Mouse (Mus musculus) adrenal gland, postnatal 10 days (tissue): ENCODE data around the gene Pmfbp1. TPM values are rescaled to one million over a fixed set of nuclear protein-coding genes. Genes with fewer than 3 reads are reported as not detected.

Experiments used
- DNase-seq: peaks from one replicate; pipeline ENCODE4 v3.0.0; 2021; ENCODE audit warnings: mixed read lengths
- total RNA-seq, 2 experiments: library from RNA; stranded (reverse); gene quantifications; 2 replicates each; pipeline ENCODE4 v1.2.3; 2021

Gene Pmfbp1
- total RNA-seq, 2 experiments from 2014 or later = not detected

- DNase-seq = no peak
These were observed 5.3 kb downstream of the Pmfbp1 start for GRCm38 (mm10) chr8:109499009-109499717.

DNA sequence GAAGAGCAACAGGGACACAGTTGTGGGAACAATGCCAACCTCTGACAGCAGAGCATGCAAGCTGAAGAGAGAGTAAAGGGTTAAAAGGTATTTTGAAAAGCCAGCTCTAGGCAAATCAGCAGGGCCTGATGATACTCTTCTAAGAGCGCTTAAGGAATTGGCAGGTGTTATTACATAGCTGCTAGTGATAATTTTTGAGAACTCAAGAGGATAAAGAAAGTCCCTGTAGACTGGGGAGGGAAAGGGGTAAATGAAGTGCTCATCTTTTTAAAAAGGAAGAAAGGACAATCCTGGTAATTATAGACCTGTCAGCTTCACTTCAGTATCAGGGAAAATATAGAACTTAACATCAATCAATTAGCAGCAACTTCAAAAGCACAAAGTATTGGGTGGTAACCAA is 9.7 kb downstream of the Pmfbp1 start:
- no peak for DNase-seq

GRCm38 (mm10) chr8:109505560-109505959 is 11.7 kb downstream of the Pmfbp1 start:
- DNase-seq = no peak

DNA sequence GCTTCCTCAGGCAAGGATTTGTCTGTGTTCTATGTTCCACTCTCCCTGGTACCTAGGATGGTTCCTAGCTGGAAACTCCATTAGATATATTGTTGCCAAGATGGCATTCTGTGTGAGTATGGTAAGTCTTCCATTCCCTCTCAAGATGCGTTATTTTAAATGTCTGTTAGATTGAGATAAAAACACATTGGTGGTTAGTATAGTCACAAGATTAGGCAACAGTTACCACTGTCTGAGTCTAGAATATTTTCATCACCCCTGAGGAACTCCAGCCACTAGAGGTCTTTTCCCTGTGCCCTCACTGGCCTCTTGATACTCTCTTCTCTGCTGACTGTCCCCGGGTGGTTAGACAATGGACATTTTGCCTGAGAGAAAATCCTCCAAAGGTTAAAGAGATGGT is 30.2 kb downstream of the Pmfbp1 start:
- no peak for DNase-seq

DNA sequence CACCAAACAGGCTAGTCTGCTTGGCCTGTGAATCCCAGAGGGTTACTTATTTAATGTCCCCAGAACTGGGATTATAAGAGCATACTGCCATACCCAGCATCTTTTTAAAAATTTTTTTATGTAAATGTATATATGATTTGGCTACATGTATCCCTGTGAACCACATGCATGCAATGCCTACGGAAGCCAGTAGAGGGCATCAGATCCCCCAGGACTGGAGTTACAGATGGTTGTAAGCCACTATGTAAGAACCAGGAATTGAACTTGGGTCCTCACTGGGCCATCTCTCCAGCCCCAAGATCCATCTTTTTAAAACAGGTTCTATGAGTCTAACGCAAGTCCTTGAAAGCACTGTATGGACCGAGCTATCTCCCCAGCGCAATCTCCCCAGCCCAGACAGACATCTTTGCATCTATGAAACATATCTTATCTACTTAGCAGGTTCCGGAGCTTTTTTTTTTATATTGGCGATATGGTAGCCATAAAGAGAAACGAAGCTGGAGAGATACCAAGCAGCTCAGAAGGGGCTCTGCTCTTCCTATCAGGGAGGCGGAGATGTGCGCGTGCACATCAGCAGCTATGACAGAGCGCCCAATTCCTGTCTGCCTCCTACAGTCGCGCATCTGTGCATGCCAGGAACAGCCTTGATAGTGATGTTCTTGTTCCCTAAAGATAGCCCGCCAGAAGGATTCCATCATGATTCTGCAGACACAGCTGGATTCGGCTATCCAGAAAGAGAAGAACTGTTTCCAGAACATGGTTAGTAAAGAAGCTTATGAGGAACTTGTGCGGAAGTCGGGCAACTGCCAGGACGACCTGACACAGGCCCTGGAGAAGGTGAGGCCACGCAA is 41.5 kb downstream of the Pmfbp1 start:
- peak; percentile 58 for DNase-seq

- peak; percentile 88 for DNase-seq
These were observed 42.9 kb downstream of the Pmfbp1 start for GRCm38 (mm10) chr8:109536703-109537102.

- no peak for DNase-seq
These were observed 48.3 kb downstream of the Pmfbp1 start for GRCm38 (mm10) chr8:109542165-109542564.

DNA sequence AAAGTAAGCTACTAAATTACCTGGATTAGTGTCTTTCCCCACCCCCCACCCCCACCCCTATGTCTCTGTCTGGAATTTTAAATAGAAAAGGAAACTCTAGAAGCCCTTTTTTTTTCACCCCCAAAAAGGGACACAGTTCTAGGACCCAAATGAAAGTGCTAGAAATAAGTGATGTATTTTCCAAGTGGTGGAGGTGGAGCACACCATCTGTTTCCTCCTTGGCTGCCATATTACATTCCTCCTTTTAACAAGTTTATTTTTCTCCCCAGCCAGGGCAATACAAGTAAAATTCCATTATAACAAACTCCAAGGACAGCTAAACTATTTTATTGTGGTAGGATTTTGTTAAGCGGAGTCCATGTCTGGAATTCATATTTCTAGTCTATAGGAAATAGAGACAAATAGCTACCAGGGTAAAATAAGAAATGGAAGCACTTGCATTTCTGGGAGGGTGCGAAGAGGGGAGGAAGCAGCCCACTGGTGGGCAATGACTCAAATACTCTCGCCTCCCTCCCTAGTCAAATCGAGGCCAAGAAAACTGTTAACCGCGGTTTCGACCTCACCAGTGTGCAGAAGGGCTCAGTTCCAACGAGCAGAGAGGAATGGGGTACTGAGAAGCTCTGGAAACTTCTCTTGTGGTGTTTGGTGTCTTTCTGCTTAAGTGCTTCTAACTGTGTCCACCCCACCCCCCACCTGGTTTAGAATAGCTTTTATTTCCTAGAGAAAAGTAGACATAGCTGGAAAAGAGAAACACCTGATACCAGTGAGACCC is 49.1 kb downstream of the Pmfbp1 start:
- DNase-seq = no peak

DNA sequence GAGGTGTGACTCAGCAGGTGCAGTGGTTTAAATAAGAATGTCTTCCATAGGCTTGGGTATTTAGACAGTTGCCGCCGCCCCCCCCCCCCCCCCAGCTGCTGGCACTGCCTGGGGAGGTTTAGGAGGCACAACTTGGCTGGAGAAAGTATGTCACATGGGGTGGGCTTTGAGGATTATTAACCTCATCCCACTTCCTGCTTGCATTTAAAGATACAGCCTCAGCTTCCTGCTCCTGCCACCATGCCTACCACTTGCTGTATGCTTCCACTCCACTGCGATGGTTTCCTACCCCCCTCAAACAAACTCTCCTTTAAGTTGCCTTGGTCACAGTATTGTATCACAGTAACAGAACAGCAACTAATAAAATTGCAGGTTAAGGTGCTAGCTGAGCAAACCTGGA is 50.2 kb downstream of the Pmfbp1 start:
- DNase-seq = no peak

DNA sequence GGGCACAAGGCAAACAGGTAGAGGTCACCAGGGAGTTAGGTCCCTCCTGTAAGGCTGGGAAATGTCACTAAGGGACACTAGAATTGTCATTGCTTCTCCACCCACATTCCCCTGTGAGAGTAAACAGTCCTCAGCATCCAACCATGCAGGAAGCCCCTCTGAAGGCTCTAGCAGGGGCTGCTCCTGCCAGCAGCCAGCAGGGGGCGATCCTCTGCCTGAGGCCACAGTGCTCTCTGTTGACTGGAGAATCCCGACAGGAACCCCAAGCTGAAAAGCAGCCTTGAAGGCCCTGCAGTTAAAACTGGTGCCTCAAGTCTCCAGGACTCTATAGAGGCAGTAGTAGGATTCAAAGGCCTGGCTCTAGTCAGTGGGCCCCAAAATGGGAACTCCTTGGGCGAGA is 57.8 kb downstream of the Pmfbp1 start:
- peak; percentile 24 for DNase-seq

GRCm38 (mm10) chr8:109563881-109564280 is 70.1 kb downstream of the Pmfbp1 start:
- no peak for DNase-seq

DNA sequence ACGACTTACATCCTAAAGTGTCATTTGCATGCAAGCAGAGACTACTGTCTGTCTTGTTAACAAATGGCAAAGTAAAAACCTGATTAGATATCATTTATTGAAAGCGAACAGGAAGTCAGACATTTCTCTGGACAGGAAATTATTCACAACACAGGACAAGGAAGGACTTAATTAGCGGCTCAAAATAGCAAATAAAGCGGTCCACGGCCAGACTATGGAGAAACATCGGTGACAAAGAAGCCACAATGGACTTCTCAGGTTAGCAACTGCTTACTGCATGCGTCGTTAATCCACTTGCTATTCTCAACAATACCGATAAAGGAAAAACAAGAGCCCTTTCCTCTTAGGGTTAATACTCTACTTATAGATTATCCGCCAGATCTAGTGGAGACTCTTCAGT is 70.9 kb downstream of the Pmfbp1 start:
- DNase-seq = no peak

GRCm38 (mm10) chr8:109565498-109566333 is 71.9 kb downstream of the Pmfbp1 start, which contains the start of the genes Dhx38 and Txnl4b:
Gene Dhx38, minus strand, starts transcription at chr8:109565861.
Gene Txnl4b, plus strand, starts transcription at chr8:109565892.
- peak; percentile 99 for DNase-seq

GRCm38 (mm10) chr8:109571139-109571538 is 77.3 kb downstream of the Pmfbp1 start:
- DNase-seq = no peak

DNA sequence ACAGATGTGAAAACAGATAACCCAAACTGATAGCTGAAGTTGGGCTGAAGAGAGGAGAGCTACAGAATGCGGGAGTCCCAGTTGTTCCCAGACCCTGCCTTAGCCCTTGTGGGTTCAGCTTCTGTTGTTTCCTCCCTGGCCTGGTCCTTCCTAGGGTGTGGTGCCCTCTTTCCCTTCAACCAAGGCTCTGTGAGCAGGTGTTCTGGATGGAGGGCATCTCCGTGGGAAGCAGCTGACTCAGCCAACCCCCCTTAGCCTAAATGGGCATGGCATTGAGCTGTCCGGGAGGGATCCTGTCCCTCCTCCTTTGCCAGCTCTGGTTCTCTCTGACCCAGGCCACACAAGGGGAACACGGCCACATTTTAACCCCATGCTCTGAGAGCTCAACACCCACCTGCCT is 82.5 kb downstream of the Pmfbp1 start:
- no peak for DNase-seq

- DNase-seq = peak; percentile 47
These were observed 85.1 kb downstream of the Pmfbp1 start, which contains the start of gene Hp for GRCm38 (mm10) chr8:109578900-109579301. Gene Hp, minus strand, starts transcription at chr8:109579172.

GRCm38 (mm10) chr8:109584293-109584692 is 90.5 kb downstream of the Pmfbp1 start:
- DNase-seq = peak; percentile 14

GRCm38 (mm10) chr8:109584830-109585229 is 91.0 kb downstream of the Pmfbp1 start:
- DNase-seq = no peak

DNA sequence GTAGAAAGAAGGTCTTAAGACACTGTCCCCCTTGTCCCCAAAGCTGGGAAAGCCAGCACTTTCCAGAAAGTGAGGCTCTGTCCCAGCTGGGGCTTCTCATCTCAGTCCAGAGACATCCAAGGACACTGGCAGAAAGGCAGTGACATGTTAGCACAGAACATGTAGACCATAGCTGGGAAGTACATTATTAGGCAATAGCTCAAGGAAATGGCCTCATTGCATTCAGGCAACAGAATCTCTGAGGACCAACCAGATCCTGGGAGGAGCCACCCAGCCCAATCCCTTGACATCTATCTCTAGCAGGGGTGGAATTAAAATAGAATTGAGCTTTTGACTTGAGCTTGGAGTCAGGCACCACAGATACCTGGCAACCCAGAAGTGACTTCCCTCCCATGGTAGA is 91.8 kb downstream of the Pmfbp1 start:
- DNase-seq = peak; percentile 15

DNA sequence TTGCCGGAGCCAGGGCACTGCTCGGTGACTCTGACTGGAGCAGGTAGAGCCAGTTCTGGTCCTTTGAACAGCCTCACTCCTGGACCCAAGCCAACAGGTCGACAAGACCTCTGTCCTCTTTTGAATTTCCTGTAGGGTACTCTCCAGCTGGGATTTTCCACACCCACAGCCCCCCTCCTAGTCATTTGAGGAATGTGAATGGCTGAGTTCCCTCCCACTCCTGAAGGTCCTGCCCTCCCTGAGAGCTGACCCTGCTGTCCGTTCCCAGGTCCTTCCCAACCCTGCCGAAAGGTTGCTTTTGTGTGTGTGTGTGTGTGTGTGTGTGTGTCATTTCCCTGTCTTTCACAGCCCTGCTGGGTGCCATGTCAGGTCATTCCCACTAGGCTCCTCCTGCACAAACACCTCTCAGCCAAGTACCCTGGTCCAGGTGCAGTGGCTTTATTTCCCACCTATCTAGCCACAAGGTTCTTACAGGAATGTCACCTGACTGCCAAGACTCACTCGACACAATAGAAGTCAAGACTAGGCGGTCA is 93.2 kb downstream of the Pmfbp1 start:
- peak; percentile 20 for DNase-seq

- DNase-seq = no peak
These were observed 97.1 kb downstream of the Pmfbp1 start for GRCm38 (mm10) chr8:109590901-109591300.
